Mouse (Mus musculus) embryo, embryonic 9.5 days (tissue): ENCODE results near the gene Hunk.

ENCODE experiments used
- DNase-seq: peaks from one replicate; pipeline ENCODE4 v3.0.0-alpha.2; 2017; ENCODE audit errors: extremely low spot score

The Hunk gene

GRCm38 (mm10) chr16:90505680-90506079, 119.9 kb downstream of the Hunk start:
- no peak for DNase-seq

GRCm38 (mm10) chr16:90511551-90512296, 125.9 kb downstream of the Hunk start:
- DNase-seq = no peak

- DNase-seq = no peak
Observed at GRCm38 (mm10) chr16:90517041-90517440, 131.2 kb downstream of the Hunk start.

GRCm38 (mm10) chr16:90518232-90518631, 132.4 kb downstream of the Hunk start:
- no peak for DNase-seq

GRCm38 (mm10) chr16:90518732-90519295, 133.0 kb downstream of the Hunk start:
- DNase-seq = peak; percentile 45

GRCm38 (mm10) chr16:90521191-90521950, 135.6 kb downstream of the Hunk start:
- DNase-seq = no peak

- DNase-seq = peak; percentile 67
Observed at GRCm38 (mm10) chr16:90521951-90522255, 136.1 kb downstream of the Hunk start.

GRCm38 (mm10) chr16:90522575-90522974, 136.8 kb downstream of the Hunk start:
- no peak for DNase-seq

- no peak for DNase-seq
Observed at GRCm38 (mm10) chr16:90523373-90523772, 137.6 kb downstream of the Hunk start.

GRCm38 (mm10) chr16:90523894-90524293, 138.1 kb downstream of the Hunk start:
- no peak for DNase-seq

- no peak for DNase-seq
Observed at GRCm38 (mm10) chr16:90524393-90524792, 138.6 kb downstream of the Hunk start.

- no peak for DNase-seq
Observed at GRCm38 (mm10) chr16:90533119-90533673, 147.4 kb downstream of the Hunk start.

GRCm38 (mm10) chr16:90534591-90534990, 148.8 kb downstream of the Hunk start:
- DNase-seq = no peak

- no peak for DNase-seq
Observed at GRCm38 (mm10) chr16:90538926-90539325, 153.1 kb downstream of the Hunk start.

GRCm38 (mm10) chr16:90541191-90541590, 155.4 kb downstream of the Hunk start:
- no peak for DNase-seq

GRCm38 (mm10) chr16:90542383-90542782, 156.6 kb downstream of the Hunk start:
- no peak for DNase-seq

GRCm38 (mm10) chr16:90544175-90544574, 158.4 kb downstream of the Hunk start:
- no peak for DNase-seq

GRCm38 (mm10) chr16:90545509-90545908, 159.7 kb downstream of the Hunk start:
- DNase-seq = no peak

GRCm38 (mm10) chr16:90546591-90546990, 160.8 kb downstream of the Hunk start:
- DNase-seq = no peak

- DNase-seq = no peak
Observed at GRCm38 (mm10) chr16:90547996-90548395, 162.2 kb downstream of the Hunk start.
